Mouse (Mus musculus): ENCODE data around the gene Mab21l3.
A peak's percentile ranks its signal among the peaks of the same experiment; 100 is the strongest.

The Mab21l3 gene

GRCm38 (mm10) chr3:101799852-101800595 is 48.7 kb downstream of the Mab21l3 start:
- peak in 1 of 2 experiments; percentile 33 for DNase-seq

GRCm38 (mm10) chr3:101797830-101798709 is 50.7 kb downstream of the Mab21l3 start:
- no peak for DNase-seq

- DNase-seq: no peak
Measured at GRCm38 (mm10) chr3:101796212-101796611, 52.5 kb downstream of the Mab21l3 start.

- DNase-seq: no peak
Measured at GRCm38 (mm10) chr3:101795387-101796039, 53.2 kb downstream of the Mab21l3 start.

DNA sequence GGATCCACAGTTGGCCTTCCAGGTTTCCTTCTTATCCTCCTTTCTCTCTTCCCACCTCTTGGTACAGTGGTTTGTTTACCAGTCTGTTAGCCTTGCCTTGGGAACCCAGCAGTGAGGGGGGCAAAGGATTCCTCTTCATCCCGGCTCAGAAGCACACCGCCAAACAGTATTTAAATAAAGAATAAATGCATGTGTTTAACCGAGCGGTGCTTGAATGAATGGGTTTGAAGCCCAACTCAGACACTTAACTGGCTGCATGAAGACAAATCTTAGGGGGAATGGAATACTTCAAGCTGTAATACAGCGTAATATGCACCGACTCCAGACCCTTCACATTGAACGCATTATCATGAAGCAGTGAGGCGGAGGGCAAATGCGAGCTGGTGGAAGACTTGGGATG is 54.1 kb downstream of the Mab21l3 start:
- no peak for DNase-seq

DNA sequence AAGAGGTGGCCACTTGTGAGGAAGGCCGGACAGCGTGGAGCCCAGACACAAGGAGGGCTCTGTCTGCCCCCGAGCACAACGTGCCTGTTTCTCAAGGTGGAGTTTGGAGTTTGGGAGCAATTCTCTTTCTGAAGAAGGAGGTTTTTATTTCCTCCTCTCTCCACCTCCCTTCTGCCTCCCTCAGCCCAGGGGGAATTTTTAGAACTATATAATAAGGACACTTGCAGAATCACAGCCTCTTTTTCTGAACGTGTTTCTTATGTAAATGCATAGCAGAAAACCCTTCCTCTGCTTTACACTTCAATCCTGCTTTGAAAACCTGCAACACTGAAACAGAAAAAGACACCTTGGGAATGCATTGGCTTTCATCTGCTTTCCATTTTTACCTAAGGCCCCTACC is 54.7 kb downstream of the Mab21l3 start:
- no peak for DNase-seq

DNA sequence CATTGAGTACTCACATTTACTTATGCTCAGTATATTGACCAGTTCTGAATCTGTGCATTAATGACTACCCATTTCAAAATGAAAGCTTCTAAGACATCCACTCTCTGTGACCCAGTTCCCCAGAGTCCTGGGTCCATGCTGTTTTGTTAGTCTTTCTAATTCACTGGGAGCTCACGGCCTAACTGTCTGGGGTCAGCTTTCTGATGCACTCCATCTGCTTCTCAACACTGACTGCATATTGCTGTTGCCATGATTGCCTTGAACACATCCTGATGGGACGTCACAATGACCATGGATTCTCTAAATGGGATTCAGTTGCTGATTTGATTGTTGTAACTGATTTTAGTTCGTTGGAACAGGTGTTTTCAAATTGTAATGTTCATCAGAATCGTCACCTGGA is 56.6 kb downstream of the Mab21l3 start:
- DNase-seq: no peak

DNA sequence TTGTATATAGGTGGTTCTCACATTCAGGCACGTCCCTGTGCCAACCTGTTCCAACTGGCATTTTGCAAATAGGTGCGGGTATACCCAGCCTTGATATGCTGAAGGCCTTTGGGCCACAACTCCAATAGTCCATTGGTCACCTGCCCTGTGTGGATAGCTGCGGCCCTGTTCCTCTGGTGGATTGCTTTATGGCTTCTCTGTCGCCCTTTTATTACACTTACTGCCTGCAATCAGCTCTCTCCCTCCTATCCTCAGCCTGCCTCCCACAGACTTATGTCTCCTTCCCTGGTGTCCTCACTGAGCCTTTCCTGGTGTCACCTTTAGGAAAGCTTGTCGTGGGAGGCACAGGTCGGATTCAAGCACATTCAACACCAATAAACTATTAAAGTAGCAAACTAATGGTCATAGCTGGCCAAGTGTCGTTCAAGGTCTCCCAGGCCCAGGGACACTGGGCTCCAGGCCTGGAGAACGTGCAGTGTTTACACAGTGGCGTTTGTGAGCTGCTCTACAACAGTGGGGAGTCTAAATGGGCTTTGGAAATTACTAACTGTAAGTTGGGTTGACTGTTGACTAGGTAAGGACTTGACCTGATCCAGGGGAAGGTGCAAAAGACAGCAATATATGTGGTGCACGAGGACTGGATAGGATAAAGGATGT is 63.9 kb downstream of the Mab21l3 start:
- DNase-seq: no peak

- no peak for DNase-seq
Measured at GRCm38 (mm10) chr3:101783793-101784192, 65.0 kb downstream of the Mab21l3 start.

DNA sequence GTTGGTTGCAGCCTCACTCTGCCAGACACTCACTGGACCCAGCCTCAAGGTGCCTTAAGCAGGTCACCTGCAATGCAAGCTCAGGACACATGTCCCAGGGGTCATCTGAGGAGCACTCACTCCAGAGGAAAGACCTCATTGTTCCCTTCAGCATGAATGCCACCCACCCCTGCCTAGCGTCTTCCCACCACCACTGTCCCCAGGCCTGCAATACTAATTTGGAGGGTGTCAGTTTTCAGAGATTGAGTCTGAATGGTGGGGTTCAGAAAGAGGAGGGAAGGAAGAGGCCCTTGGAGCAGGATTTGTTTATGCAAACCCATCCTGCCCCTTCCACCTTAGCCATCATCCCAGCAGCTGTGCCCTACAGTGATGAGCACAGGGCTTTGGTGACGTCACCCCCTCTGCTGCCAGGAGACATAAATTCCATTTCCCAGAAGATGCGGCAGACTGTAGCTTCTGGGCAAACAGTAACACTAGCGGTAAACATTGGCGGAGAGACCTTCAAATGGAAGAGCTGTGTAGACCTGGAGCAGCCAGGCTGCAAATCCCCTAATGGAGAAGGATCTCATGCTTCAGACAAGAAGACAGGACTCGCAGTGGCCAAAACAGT is 67.8 kb downstream of the Mab21l3 start:
- DNase-seq: no peak

GRCm38 (mm10) chr3:101778896-101779665 is 69.7 kb downstream of the Mab21l3 start:
- no peak for DNase-seq

DNA sequence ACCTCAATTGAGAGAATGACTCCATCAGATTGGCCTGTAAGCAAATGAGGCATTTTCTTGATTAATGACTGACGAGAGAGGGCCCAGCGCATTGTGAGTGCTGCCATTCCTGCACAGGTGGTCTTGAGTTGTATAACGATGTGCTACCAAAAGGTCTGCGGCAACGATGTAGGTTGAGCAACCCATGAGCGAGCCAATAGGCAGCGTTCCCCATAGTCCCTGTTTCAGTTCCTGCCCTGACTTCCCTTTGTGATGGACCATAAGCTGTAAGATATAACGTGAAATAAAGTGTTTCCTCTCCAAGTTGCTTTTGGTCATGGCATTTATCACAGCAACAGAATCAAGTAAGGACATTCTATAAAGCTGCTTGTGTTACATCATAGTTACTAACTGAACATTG is 73.0 kb downstream of the Mab21l3 start:
- DNase-seq: no peak

DNA sequence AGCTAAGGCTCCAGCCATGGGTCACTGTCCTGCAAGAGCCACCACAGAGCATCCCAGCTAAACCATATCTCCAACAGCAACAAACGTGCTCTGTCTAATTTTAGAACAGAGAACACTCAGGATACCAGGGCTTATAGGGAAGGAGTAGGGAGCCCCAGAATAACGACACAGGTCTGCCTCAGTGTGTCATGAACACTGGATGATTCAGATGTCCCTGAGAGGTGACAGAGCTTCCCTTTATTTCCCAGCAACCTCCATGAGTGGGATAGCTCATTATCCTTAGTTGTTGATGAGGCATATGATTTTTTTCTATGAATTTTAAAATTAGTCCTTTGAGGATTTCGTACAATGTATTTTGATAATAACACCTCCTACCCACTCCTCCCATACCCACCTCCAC is 78.2 kb downstream of the Mab21l3 start:
- DNase-seq: no peak

GRCm38 (mm10) chr3:101763566-101763965 is 85.2 kb downstream of the Mab21l3 start:
- no peak for DNase-seq

Data from lung, adult 18-20 months (tissue).